Mouse (Mus musculus): ENCODE measurements around the gene Mrpl46. TPM values are rescaled to one million over a fixed set of nuclear protein-coding genes. Genes with fewer than 3 reads are reported as not detected.
A peak's percentile ranks its signal among the peaks of the same experiment; 100 is the strongest.

Gene Mrpl46
- total RNA-seq, 2 experiments from 2014 or later = 37.2 to 41.0 TPM

DNA sequence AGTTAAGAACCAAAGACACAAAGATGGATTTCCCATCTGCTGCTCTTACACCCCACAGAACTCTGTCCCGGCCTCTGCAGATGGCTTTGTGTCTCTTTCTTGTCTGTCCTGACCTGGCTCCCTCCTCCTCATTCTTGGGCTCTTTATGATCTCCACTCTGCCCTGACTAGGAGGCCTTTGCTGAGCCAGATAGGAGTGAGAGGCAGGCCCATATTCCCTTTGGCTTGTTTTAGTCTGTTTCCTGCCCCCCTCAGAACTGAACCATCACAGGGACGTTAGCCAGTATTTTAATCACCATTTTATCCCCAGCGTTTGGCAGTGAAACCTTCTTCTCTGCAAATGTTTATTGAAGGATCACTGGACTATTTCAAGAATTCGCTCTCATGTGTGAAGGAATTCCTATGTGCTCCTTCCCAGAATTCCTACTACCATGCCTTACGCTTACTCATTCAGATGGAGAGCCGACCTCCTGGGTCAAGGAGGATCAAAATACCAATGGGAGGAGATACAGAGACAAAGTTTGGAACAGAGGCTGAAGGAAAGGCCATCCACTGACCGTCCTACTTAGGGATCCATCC, 14.2 kb downstream of the Mrpl46 start:
- no peak for DNase-seq

DNA sequence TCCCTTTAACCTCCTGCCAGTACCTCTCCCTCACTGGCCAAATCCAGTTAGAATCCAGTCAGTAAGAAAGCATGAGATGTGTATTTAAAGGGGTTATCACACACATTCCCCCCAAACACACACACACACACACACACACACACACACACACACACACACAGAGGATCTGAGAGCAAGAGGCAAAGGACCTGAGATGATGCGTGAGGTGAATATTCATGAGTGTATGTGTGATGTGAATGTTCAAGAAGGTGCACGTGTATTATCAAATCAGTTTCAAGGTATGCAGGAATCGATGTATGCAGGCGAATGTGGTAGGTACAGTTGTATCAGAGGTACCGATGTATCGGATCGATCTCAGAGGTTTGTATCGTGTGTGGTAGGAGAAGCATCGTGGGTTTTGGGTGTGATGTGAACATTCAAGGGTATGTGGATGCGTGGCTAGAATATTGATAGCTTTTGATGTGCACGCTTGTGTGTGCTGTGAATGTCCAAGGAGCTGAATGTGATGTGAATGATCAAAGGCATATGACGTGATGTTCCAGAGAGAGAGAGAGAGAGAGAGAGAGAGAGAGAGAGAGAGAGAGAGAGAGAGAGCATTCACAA, 15.3 kb downstream of the Mrpl46 start:
- DNase-seq = no peak

DNA sequence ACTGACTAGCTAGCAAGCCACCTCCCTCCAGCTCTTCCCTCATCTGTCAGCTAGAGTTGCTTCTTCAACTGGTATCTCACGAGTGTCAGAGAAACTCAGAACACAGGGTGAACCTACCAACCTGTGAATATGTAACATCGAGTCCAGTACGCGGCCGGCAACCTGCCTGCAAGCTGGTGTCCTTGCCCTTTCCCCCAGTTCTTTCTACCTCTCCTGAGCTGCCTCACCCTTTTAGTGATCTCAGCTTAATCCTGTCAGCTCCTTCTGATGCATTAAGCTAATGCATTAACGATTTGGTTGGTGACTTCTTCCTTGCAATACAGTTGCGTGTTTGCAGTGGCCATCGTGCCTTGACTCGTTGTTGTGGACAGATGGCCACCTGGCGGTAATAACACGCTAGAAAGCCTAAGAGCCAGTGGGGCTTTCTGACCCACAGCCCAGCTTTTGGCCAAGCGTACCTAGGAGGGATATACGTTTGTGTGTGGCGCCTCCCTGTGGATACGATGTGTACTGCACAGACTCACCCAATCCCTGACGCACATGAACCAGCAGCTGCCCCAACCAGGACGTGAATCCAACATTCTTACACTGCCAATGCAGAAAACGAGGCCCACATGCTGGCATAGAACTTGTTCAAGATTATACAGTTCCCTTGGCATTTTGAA, 17.2 kb downstream of the Mrpl46 start:
- peak; percentile 82 to 83 for DNase-seq

DNA sequence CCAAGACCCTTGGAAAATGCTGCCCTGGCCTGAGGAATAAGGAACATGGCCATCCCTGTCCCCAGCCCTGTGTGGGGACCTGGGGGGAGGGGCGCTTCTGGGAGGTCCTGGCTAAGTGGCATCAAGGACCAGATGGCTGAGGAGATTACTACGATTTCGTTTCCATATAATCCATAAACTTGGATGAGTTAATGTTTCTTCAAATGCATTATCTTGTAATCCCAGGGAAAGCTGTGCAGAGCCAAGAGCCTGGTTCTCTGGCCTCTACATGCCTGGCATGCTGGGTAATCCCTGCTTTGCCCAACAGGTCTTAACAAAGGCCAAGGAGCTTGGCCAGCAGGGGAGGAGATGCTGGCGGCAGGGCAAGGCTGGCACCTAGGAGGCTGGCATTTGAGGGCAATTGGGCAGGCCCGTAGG, 18.1 kb downstream of the Mrpl46 start:
- DNase-seq = peak in 1 of 2 experiments; percentile 30

DNA sequence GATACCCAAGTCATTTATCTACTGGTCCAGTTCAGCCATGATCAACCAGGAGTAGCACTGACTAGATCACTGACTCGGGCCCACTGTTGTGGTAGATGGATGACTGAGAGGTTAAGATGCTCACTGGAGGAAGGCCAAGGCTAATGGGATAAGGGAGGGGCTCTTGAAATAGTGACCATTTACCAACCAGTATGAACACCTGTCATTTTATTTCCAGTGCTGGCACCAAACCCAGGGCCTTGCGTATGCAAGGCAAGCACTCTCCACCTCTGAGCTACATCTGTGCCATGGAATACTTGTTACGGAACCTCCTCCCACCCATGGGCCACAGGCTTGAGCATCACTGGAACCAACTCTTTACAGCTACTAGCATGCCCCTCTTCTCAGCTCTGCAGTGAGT, 19.5 kb downstream of the Mrpl46 start:
- no peak for DNase-seq

- DNase-seq = no peak
Measured at GRCm38 (mm10) chr7:78754458-78755000, 28.8 kb downstream of the Mrpl46 start.

GRCm38 (mm10) chr7:78753752-78754457, 29.4 kb downstream of the Mrpl46 start:
- DNase-seq = no peak

GRCm38 (mm10) chr7:78752961-78753360, 30.4 kb downstream of the Mrpl46 start:
- DNase-seq = no peak

- no peak for DNase-seq
Measured at GRCm38 (mm10) chr7:78743731-78744385, 39.5 kb downstream of the Mrpl46 start.

- DNase-seq = no peak
Measured at GRCm38 (mm10) chr7:78739351-78740000, 43.9 kb downstream of the Mrpl46 start.

GRCm38 (mm10) chr7:78737614-78738210, 45.6 kb downstream of the Mrpl46 start, which contains the start of gene Ntrk3:
Gene Ntrk3, minus strand, starts transcription at chr7:78738012.
- no peak for DNase-seq

GRCm38 (mm10) chr7:78737196-78737595, 46.1 kb downstream of the Mrpl46 start:
- no peak for DNase-seq

DNA sequence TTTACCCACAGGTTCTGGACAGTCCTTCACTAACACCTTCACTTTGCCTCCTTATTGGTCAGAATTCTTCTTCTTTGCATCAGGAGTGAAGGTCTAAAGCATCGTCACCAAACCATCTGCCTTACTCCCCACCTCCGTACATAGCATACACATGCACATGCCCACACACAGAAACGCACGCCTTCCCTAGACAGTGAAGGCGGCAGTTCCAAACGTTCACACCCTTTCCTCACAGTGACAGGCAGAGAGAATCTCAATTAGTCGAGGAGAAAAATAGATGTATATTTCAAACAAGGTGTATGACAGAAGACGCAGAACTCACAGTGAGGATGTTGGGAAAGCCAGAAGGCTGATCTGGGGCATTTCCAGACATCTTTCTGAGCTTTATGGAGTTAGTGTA, 51.9 kb downstream of the Mrpl46 start:
- no peak for DNase-seq

Other genes starting within 250 kb of the Mrpl46 start
- 10 to 100 TPM; 19.8 to 37.4 TPM for gene Ntrk3, start 45.5 kb downstream of the Mrpl46 start, total RNA-seq (2021)
- 100 to 1,000 TPM in 1 of 2 experiments, 10 to 100 TPM in 1; 95.7 to 122 TPM for gene Mrps11, start 412 bp downstream of the Mrpl46 start, total RNA-seq (2021)
- gene Det1, start 63.7 kb upstream of the Mrpl46 start, total RNA-seq (2021) = 10 to 100 TPM; 11.5 to 15.5 TPM
- 10 to 100 TPM; 37.8 to 39.2 TPM for gene Aen, start 112.3 kb upstream of the Mrpl46 start, total RNA-seq (2021)
- 10 to 100 TPM in 1 of 2 experiments, 1 to 10 TPM in 1; 7.0 to 11.2 TPM for gene Isg20, start 129.9 kb upstream of the Mrpl46 start, total RNA-seq (2021)

Data from adrenal gland, postnatal 36 days (tissue).